Mouse (Mus musculus) CH12.LX (cell line): ENCODE data around the gene Aldh2. TPM values are rescaled to one million over a fixed set of nuclear protein-coding genes. Genes with fewer than 3 reads are reported as not detected.

ENCODE experiments used
- DNase-seq: peaks from one replicate; pipeline ENCODE4 v3.0.0-alpha.2; 2013; ENCODE audit errors: extremely low read depth
- H3K27ac ChIP-seq: 2 replicates; pipeline ENCODE4 v1.5.1; 2012; ENCODE audit warnings: low read depth, mild to moderate bottlenecking, control low read depth, moderate library complexity; ENCODE audit not compliant: insufficient read depth
- H3K27me3 ChIP-seq: replicated peaks from 2 replicates; pipeline ENCODE3; 2012; ENCODE audit warnings: inconsistent platforms
- H3K36me3 ChIP-seq, 2 experiments: replicated peaks in 1 of 2; 2 replicates each; pipeline versions ENCODE3 to v1.6.1; 2012; ENCODE audit warnings: inconsistent platforms in 1 of 2, low read length in 1 of 2, mild to moderate bottlenecking in 1 of 2, mixed read lengths in 1 of 2, moderate library complexity in 1 of 2; ENCODE audit not compliant: control insufficient read depth in 1 of 2, insufficient read depth in 1 of 2
- H3K4me1 ChIP-seq, 2 experiments: 2 replicates each; pipeline ENCODE4 v1.6.1; 2012; ENCODE audit warnings: inconsistent platforms in 1 of 2, moderate library complexity in 1 of 2; ENCODE audit not compliant: insufficient read depth in 2 of 2, control insufficient read depth in 1 of 2
- H3K4me2 ChIP-seq: 2 replicates; pipeline ENCODE4 v1.6.1; 2012; ENCODE audit warnings: low read depth, mild to moderate bottlenecking, control low read depth; ENCODE audit not compliant: poor library complexity, insufficient read depth, severe bottlenecking
- H3K4me3 ChIP-seq, 3 experiments: fragments of 150-350 bp in 1 of 3; sonication (generic) in 1 of 3; replicated peaks in 1 of 3; 2 replicates each; pipeline versions ENCODE3 to v1.5.1; 2011 to 2012; ENCODE audit warnings: low read depth in 2 of 3, low read length in 2 of 3, mild to moderate bottlenecking in 2 of 3, moderate library complexity in 2 of 3, control low read depth in 1 of 3, improper control_type of control experiment in 1 of 3, inconsistent platforms in 1 of 3, mixed read lengths in 1 of 3; ENCODE audit not compliant: poor library complexity in 1 of 3
- H3K79me2 ChIP-seq: replicated peaks from 2 replicates; pipeline ENCODE4 v1.6.1; 2012; ENCODE audit warnings: mild to moderate bottlenecking, moderate library complexity; ENCODE audit not compliant: control insufficient read depth, poor library complexity, insufficient read depth, severe bottlenecking; ENCODE audit errors: extremely low read depth
- H3K9ac ChIP-seq: 2 replicates; pipeline ENCODE4 v1.6.1; 2012; ENCODE audit warnings: low read depth, mild to moderate bottlenecking, control low read depth, moderate library complexity; ENCODE audit not compliant: insufficient read depth
- H3K9me3 ChIP-seq: replicated peaks from 2 replicates; pipeline ENCODE3; 2012; ENCODE audit warnings: low read length, inconsistent platforms, mixed read lengths
- CHD1 ChIP-seq: IDR thresholded peaks from 2 replicates; pipeline ENCODE4 v1.6.1; 2012; ENCODE audit warnings: low read depth, low read length, improper control_type of control experiment, inconsistent platforms
- CHD2 ChIP-seq: IDR thresholded peaks from 2 replicates; pipeline ENCODE4 v1.6.1; 2011; ENCODE audit warnings: low read length, improper control_type of control experiment
- CTCF ChIP-seq, 2 experiments: IDR thresholded peaks in 1 of 2; conservative IDR thresholded peaks in 1 of 2; 2 replicates each; pipeline ENCODE4 v1.5.1; 2011 to 2012; ENCODE audit warnings: low read depth in 2 of 2, low read length in 2 of 2, improper control_type of control experiment in 1 of 2, inconsistent platforms in 1 of 2, mild to moderate bottlenecking in 1 of 2, moderate library complexity in 1 of 2
- E2F4 ChIP-seq: IDR thresholded peaks from 2 replicates; pipeline ENCODE4 v1.6.1; 2011; ENCODE audit warnings: low read depth, low read length, improper control_type of control experiment; ENCODE audit not compliant: insufficient replicate concordance
- HCFC1 ChIP-seq: IDR thresholded peaks from 2 replicates; pipeline ENCODE4 v1.6.1; 2012; ENCODE audit warnings: low read depth, mild to moderate bottlenecking, inconsistent platforms, low read length, improper control_type of control experiment
- IRF4 ChIP-seq: IDR thresholded peaks from 2 replicates; pipeline ENCODE4 v1.6.1; 2014; ENCODE audit warnings: low read depth, mild to moderate bottlenecking, inconsistent platforms, low read length, improper control_type of control experiment
- JUN ChIP-seq: IDR thresholded peaks from 2 replicates; pipeline ENCODE4 v1.6.1; 2011; ENCODE audit warnings: low read depth, mild to moderate bottlenecking, low read length, improper control_type of control experiment, moderate library complexity; ENCODE audit not compliant: insufficient read depth
- JUND ChIP-seq: conservative IDR thresholded peaks from 2 replicates; pipeline ENCODE4 v1.6.1; 2011; ENCODE audit warnings: low read depth, low read length, improper control_type of control experiment
- KAT2A ChIP-seq: IDR thresholded peaks from 2 replicates; pipeline ENCODE4 v1.6.1; 2012; ENCODE audit warnings: low read length, improper control_type of control experiment, inconsistent platforms; ENCODE audit not compliant: insufficient replicate concordance
- MAX ChIP-seq: IDR thresholded peaks from 2 replicates; pipeline ENCODE4 v1.6.1; 2011; ENCODE audit warnings: low read length, improper control_type of control experiment
- MYC ChIP-seq: IDR thresholded peaks from 2 replicates; pipeline ENCODE4 v1.6.1; 2011; ENCODE audit warnings: low read depth, mild to moderate bottlenecking, improper control_type of control experiment, low read length
- NRF1 ChIP-seq: IDR thresholded peaks from 2 replicates; pipeline ENCODE4 v1.6.1; 2014; ENCODE audit warnings: low read depth, mild to moderate bottlenecking, inconsistent platforms, low read length, improper control_type of control experiment, moderate library complexity
- PAX5 ChIP-seq: IDR thresholded peaks from 2 replicates; pipeline ENCODE4 v1.6.1; 2012; ENCODE audit warnings: low read length, inconsistent platforms, mixed read lengths
- RAD21 ChIP-seq: IDR thresholded peaks from 2 replicates; pipeline ENCODE4 v1.6.1; 2011; ENCODE audit warnings: low read depth, mild to moderate bottlenecking, low read length, improper control_type of control experiment, moderate library complexity
- SIN3A ChIP-seq: IDR thresholded peaks from 2 replicates; pipeline ENCODE4 v1.6.1; 2012; ENCODE audit warnings: low read length, improper control_type of control experiment, inconsistent platforms
- UBTF ChIP-seq: IDR thresholded peaks from 2 replicates; pipeline ENCODE4 v1.6.1; 2012; ENCODE audit warnings: low read depth, mild to moderate bottlenecking, inconsistent platforms, low read length, improper control_type of control experiment, moderate library complexity
- USF2 ChIP-seq: conservative IDR thresholded peaks from 2 replicates; pipeline ENCODE4 v1.6.1; 2011; ENCODE audit warnings: low read depth, low read length, improper control_type of control experiment
- ZC3H11A ChIP-seq: IDR thresholded peaks from 2 replicates; pipeline ENCODE4 v1.6.1; 2012; ENCODE audit warnings: low read depth, mild to moderate bottlenecking, inconsistent platforms, low read length, improper control_type of control experiment
- ZMIZ1 ChIP-seq: IDR thresholded peaks from 2 replicates; pipeline ENCODE4 v1.6.1; 2012; ENCODE audit warnings: low read depth, mild to moderate bottlenecking, inconsistent platforms, low read length, improper control_type of control experiment
- ZNF384 ChIP-seq: IDR thresholded peaks from 2 replicates; pipeline ENCODE4 v1.6.1; 2012; ENCODE audit warnings: low read depth, low read length, improper control_type of control experiment, inconsistent platforms
- dilution Hi-C: fragments of 300-500 bp; cut with MboI; formaldehyde crosslinking; loops from 2 replicates; pipeline ENCODE4 v1.14.3; 2020; ENCODE audit warnings: low sequenced_read_pairs; ENCODE audit not compliant: extremely low pct_unique_long_range_greater_than_20kb, extremely low pct_ligation_motif_present
- in situ Hi-C: fragments of 300-500 bp; cut with MboI; formaldehyde crosslinking; loops from 3 replicates; pipeline ENCODE4 v1.14.3; 2019; ENCODE audit warnings: low sequenced_read_pairs, low pct_ligation_motif_present, low pct_unique_long_range_greater_than_20kb, mixed read lengths
- polyA plus RNA-seq: library from polyadenylated mRNA; unstranded; fragments of >175 nt; gene quantifications from 2 replicates; pipeline ENCODE4 v1.2.1, GENCODE M21; 2012; ENCODE audit warnings: low read depth; ENCODE audit not compliant: insufficient read length
- total RNA-seq, 2 experiments: library from RNA; depleted of rRNA; stranded (reverse); fragments of 300-350 nt in 1 of 2; fragments of >200 nt in 1 of 2; gene quantifications; 2 replicates each; pipeline ENCODE4 v1.2.3; 2012 to 2014

Aldh2 gene
- total and polyA plus RNA-seq, 3 experiments, result 58.9 to 139 (median 73.9) TPM

- TF ChIP-seq NRF1, result no peak
- TF ChIP-seq MAX, result no peak
- no peak for TF ChIP-seq UBTF
- TF ChIP-seq CHD2, result no peak
Measured at GRCm38 (mm10) chr5:121541235-121541634, 52.4 kb downstream of the Aldh2 start (continued).

- in situ Hi-C loops, result no loop called here
- Histone ChIP-seq H3K27me3 (no peaks in the 10 kb centered on the region), H3K9me3 (no peaks in the 10 kb centered on the region), H3K27ac (no peak overlapping the region), H3K4me2 (no peak overlapping the region), H3K9ac (no peak overlapping the region), H3K79me2 (peaks cover 48% of the 10 kb centered on the region), H3K36me3 (peaks cover 20 to 51% of the 10 kb centered on the region in 2 experiments), H3K4me1 (peaks cover 7 to 54% of the 10 kb centered on the region in 2 experiments), H3K4me3 (no peak overlapping the region)
- no peak for DNase-seq
- dilution Hi-C loops, result no loop called here
- TF ChIP-seq HCFC1, result no peak
Measured at GRCm38 (mm10) chr5:121540066-121540465, 53.6 kb downstream of the Aldh2 start.

- TF ChIP-seq KAT2A (no peak), ZMIZ1 (no peak), USF2 (no peak), RAD21 (no peak), CTCF (conservative IDR thresholded peaks at IDR 0.05 in 1 of 2, IDR thresholded peaks at IDR 0.05 in 1 of 2; ENCODE audit: low read depth in 2 of 2, low read length in 2 of 2) (no peak), E2F4 (no peak), SIN3A (no peak), NRF1 (no peak), JUN (no peak), IRF4 (0 out of 2 replicates have a peak, but pooled peaks have one; percentile 12), MYC (no peak), CHD1 (peak; percentile 92; the same call in 1 of the 2 replicates), JUND (no peak), PAX5 (no peak), ZC3H11A (no peak), ZNF384 (no peak)
- Histone ChIP-seq H3K9me3 (no peaks in the 10 kb centered on the region), H3K4me1 (peaks cover 7 to 34% of the 10 kb centered on the region in 2 experiments), H3K36me3 (peaks cover 42 to 73% of the 10 kb centered on the region in 2 experiments), H3K79me2 (peaks cover 25% of the 10 kb centered on the region), H3K27ac (0 out of 2 replicates have a peak overlapping the region, but pooled peaks have one; percentile 54), H3K4me3 (no peak overlapping the region), H3K9ac (no peak overlapping the region), H3K27me3 (no peaks in the 10 kb centered on the region), H3K4me2 (no peak overlapping the region)
- dilution Hi-C loops, result no loop called here
- in situ Hi-C loops, result no loop called here
- no peak for DNase-seq
Measured at GRCm38 (mm10) chr5:121537588-121537987, 56.0 kb downstream of the Aldh2 start.
